Mouse (Mus musculus): ENCODE measurements at regions not wholly inside any gene's neighbourhood (a gene's known extent, or its start where the extent isn't known, plus 50 kb on each side); places are given as distances from the start of the nearest gene placed in this dataset.

DNA sequence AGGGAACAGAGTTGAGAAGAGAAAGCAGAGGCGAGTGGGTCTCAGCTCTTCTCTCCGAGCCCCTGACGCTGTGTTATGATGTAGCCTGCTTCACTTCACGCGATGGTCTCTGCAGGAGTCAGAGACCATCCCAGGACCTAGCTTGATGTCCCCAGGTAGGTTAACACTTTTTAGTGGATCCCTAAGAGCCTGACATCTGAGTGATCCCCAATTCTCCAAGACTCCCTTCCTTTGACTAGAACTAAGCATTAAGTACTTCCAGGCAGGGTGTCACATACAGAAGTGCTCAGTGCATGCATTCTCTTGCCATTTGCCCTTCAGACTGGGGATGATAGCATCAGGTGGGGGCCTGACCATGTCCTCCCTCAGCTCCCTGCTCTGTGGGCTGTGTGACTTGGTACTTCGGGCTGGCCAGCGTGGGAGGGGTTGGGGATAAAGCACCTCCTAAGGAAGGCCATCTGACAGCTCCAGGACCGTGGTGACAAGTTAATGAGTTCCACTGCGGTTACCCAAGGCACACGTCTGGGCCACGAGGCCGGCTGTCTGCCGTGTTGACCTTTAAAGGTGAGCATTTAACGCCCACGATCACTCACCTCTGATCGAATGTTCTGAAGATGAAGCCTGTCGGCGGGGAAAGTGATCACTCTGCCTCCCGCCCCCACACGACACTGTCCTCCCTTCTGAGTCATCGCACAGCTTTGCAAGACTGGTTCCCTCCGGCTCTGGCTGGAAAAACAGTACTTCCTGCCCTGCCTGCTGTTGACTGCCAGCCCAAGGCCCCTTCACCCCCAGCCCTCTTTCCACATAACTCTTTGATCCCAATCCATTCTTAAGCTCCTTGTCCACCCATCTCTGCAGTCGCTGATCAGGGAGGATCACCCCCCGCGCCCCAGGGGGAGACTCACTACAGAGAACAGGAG lies 65.8 kb upstream of the Ppp2r5c start:
- TF ChIP-seq MYB (IDR thresholded peaks at IDR 0.05; ENCODE audit: low read depth, low read length) (no peak), ZMIZ1 (IDR thresholded peaks at IDR 0.05; ENCODE audit: low read depth, low read length) (no peak), ETS1 (IDR thresholded peaks at IDR 0.05; ENCODE audit: low read depth, low read length) (no peak), CTCF (IDR thresholded peaks at IDR 0.05 in 2 of 3, conservative IDR thresholded peaks at IDR 0.05 in 1 of 3; ENCODE audit: control insufficient read depth in 1 of 3, insufficient read depth in 1 of 3, low read depth in 2 of 3, low read length in 3 of 3, poor library complexity in 1 of 3, severe bottlenecking in 1 of 3) (no peak), JUND (IDR thresholded peaks at IDR 0.05; ENCODE audit: low read depth, low read length) (no peak), USF2 (IDR thresholded peaks at IDR 0.05; ENCODE audit: borderline replicate concordance in 1 of 2, insufficient read depth in 1 of 2, low read depth in 1 of 2, low read length in 2 of 2) (no peak), POLR2AphosphoS5 (IDR thresholded peaks at IDR 0.05; ENCODE audit: borderline replicate concordance, low read depth, low read length) (no peak), MAX (IDR thresholded peaks at IDR 0.05; ENCODE audit: low read length) (no peak), RAD21 (IDR thresholded peaks at IDR 0.05; ENCODE audit: low read depth, low read length) (no peak), MXI1 (IDR thresholded peaks at IDR 0.05; ENCODE audit: low read depth, low read length) (no peak), MAFK (IDR thresholded peaks at IDR 0.05; ENCODE audit: borderline replicate concordance, low read depth, low read length) (no peak), MAZ (IDR thresholded peaks at IDR 0.05; ENCODE audit: low read depth, low read length) (no peak), USF1 (IDR thresholded peaks at IDR 0.05; ENCODE audit: low read depth, low read length) (no peak), BHLHE40 (IDR thresholded peaks at IDR 0.05; ENCODE audit: borderline replicate concordance, low read depth, low read length) (no peak), UBTF (IDR thresholded peaks at IDR 0.05; ENCODE audit: borderline replicate concordance, insufficient read depth, low read depth, low read length) (no peak), POLR2AphosphoS2 (IDR thresholded peaks at IDR 0.05; ENCODE audit: low read length) (no peak), E2F4 (IDR thresholded peaks at IDR 0.05; ENCODE audit: borderline replicate concordance, low read depth, low read length) (no peak), ZKSCAN1 (IDR thresholded peaks at IDR 0.05; ENCODE audit: low read depth, low read length) (no peak), GABPA (IDR thresholded peaks at IDR 0.05; ENCODE audit: low read depth, low read length) (no peak)

More for the DNA sequence above, 65.8 kb upstream of the Ppp2r5c start:
- Histone ChIP-seq H3K79me2 (ENCODE audit: control insufficient read depth, insufficient read depth, low read length, poor library complexity) (no peaks in the 10 kb centered on the region), H3K4me3 (ENCODE audit: control insufficient read depth in 1 of 2, insufficient read depth in 1 of 2, low read depth in 2 of 2, low read length in 2 of 2) (peak overlapping the region; percentile 17 to 41; a peak in 1 of 4 replicates), H3K4me1 (ENCODE audit: control insufficient read depth in 1 of 2, insufficient read depth in 2 of 2, low read length in 2 of 2) (peaks cover 0 to 11% of the 10 kb centered on the region in 2 experiments; a peak in 2 of 4 replicates), H3K9ac (ENCODE audit: control insufficient read depth, low read depth, low read length, poor library complexity, severe bottlenecking) (peak overlapping the region; percentile 36), H3K27me3 (ENCODE audit: control insufficient read depth in 1 of 2, insufficient read depth in 2 of 2, low read length in 2 of 2) (0 out of 4 replicates have a peak, but pooled peaks cover 0 to 1% of the 10 kb centered on the region in 2 experiments), H3K36me3 (ENCODE audit: control insufficient read depth in 1 of 2, insufficient read depth in 2 of 2, low read length in 2 of 2) (peaks cover 0 to 5% of the 10 kb centered on the region in 2 experiments; a peak in 1 of 4 replicates), H3K27ac (ENCODE audit: control insufficient read depth, low read depth, low read length) (no peak overlapping the region), H3K9me3 (replicated peaks; ENCODE audit: insufficient read depth, low read length) (no peaks in the 10 kb centered on the region)
- peak; percentile 54 for DNase-seq (ENCODE audit: low read depth, low spot score)
